Mouse (Mus musculus): ENCODE measurements around the gene Usf3.
A peak's percentile ranks its signal among the peaks of the same experiment; 100 is the strongest.

The Usf3 gene

GRCm38 (mm10) chr16:44173155-44173941 is at the start of gene Usf3:
Gene Usf3, plus strand, starts transcription at chr16:44173246.
- DNase-seq (ENCODE audit: low spot score in 2 of 2): peak in 1 of 2 experiments; percentile 60

- no peak for DNase-seq (ENCODE audit: low spot score in 2 of 2)
These were observed 49.3 kb upstream of the Usf3 start for GRCm38 (mm10) chr16:44123786-44124185.

GRCm38 (mm10) chr16:44124713-44125112 is 48.3 kb upstream of the Usf3 start:
- DNase-seq (ENCODE audit: low spot score in 2 of 2): no peak

DNA sequence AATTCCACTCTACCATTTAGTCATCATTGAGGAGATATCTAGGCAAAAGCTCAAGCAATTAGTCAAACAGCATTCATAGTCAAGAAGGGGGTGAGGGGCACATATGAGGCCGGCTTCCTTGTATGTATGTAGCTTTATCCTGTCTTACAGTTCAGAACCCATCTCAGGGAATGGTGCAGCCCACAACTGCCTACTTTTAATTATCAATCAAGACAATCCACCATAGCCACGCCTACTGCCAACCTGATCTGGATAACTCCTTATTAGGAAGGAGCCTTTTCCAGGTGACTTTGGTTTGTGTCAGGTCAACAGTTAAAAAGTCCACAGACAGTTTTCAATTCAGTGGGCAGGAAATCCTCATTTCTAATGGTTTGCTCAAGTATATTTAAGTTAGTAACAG is 47.6 kb upstream of the Usf3 start:
- DNase-seq (ENCODE audit: low spot score in 2 of 2): no peak

- DNase-seq (ENCODE audit: low spot score in 2 of 2): no peak
These were observed 46.6 kb upstream of the Usf3 start for GRCm38 (mm10) chr16:44126437-44126836.

- DNase-seq (ENCODE audit: low spot score in 2 of 2): no peak
These were observed 40.7 kb upstream of the Usf3 start for GRCm38 (mm10) chr16:44132300-44132699.

GRCm38 (mm10) chr16:44133187-44133586 is 39.9 kb upstream of the Usf3 start:
- no peak for DNase-seq (ENCODE audit: low spot score in 2 of 2)

DNA sequence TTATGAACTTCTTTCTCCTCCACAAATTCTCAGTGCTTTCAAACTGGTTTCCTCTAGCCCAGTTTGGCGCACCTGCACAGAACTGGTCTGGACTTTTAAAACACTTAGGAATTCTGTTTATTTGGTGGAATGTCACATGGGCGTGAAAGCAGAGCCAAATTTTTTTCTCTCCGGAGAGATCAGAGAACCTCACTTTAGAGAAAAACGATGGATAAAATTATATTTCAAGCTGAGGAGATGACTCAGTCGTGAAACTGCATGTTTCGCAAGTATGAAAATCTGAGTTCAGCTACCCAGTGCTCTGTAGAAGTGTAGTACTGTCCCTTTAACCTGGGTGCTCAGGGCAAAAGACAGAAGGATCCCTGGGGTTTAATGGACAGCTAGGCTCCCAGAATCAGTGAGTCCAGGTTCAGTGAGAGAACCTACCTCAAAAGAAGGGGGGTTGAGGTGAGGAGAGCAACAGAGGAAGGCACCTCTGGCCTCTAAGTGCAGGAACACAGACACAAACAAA is 36.5 kb upstream of the Usf3 start:
- no peak for DNase-seq (ENCODE audit: low spot score in 2 of 2)

GRCm38 (mm10) chr16:44138377-44138978 is 34.6 kb upstream of the Usf3 start:
- DNase-seq (ENCODE audit: low spot score in 2 of 2): no peak

- peak; percentile 81 to 83 for DNase-seq (ENCODE audit: low spot score in 2 of 2)
These were observed 34.0 kb upstream of the Usf3 start for GRCm38 (mm10) chr16:44138979-44139535.

GRCm38 (mm10) chr16:44139536-44140185 is 33.4 kb upstream of the Usf3 start, which contains the start of the genes Atp6v1a and Naa50:
Gene Atp6v1a, minus strand, starts transcription at chr16:44139705.
Gene Naa50, plus strand, starts transcription at chr16:44139830.
- peak; percentile 91 to 93 for DNase-seq (ENCODE audit: low spot score in 2 of 2)

DNA sequence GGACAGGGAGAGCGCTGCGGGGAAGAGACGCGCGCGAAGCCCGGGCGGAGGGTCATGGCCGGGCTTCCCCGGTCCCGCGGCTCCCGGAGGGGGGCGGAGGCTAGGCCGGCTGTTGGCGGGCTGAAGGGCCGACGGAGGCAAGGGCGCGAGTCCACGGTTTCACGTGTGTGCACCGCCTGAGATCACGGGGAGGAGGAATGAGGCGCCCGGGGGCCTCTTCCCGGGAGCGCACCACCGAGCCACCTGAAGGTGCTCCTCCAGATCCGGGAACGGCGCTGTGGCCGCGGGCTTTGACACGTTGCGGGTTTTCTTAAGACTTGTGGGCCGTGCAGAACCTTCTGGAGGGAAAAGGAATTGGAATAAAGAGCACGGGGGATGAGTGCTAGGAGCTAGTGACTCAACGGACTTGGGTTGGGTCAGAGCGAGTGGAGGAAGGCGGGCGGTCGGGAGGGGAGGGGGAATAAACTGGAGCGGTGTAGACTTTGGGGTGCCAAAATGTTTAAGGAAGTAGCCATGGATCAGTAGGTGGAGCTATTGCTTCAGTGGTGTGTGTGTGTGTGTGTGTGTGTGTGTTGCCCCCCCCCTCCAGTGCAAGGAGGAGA is 32.8 kb upstream of the Usf3 start:
- DNase-seq (ENCODE audit: low spot score in 2 of 2): peak; percentile 77 to 84

DNA sequence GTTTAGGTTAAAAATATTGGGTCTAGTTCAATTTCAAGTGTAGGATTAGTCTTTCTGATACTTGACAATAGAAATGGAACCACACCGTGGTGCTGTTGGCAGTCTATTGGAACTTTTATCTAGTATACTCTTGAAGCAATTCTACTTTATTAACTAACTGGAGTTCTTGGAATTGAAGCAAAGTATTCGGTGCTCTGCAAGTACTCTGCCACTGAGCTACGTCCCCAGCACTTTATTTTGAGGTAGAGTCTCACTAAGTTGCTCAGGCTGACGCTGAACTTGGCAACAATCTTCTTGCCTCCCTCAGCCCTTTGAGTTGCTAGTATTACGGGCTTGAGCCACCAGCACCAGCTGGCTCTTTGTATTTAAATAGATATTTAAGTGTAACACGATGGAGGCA is 31.6 kb upstream of the Usf3 start:
- DNase-seq (ENCODE audit: low spot score in 2 of 2): no peak

GRCm38 (mm10) chr16:44149002-44149767 is 23.9 kb upstream of the Usf3 start:
- no peak for DNase-seq (ENCODE audit: low spot score in 2 of 2)

DNA sequence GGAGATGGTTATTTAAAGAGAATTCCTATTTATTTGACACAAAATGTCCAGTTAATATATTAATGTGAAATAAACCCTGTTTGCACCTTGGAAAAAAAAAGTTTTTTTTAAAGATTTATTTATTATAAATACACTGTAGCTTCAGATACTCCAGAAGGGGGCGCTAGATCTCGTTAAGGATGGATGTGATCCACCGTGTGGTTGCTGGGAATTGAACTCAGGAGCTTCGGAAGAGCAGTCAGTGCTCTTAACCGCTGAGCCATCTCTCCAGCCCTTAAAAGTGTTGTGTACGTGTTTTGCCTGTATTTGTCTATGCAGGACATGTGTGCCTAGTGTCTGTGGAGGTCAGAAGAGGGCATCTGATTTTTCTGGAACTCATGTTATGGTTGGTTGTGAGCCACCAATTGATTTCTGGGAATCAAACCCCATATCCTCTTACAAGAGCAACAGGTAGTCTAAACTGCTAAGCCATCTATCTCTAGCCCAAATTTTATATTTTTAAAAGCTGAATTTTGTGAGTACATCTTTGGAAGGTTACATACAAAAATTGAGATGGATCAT is 18.5 kb upstream of the Usf3 start:
- DNase-seq (ENCODE audit: low spot score in 2 of 2): no peak

DNA sequence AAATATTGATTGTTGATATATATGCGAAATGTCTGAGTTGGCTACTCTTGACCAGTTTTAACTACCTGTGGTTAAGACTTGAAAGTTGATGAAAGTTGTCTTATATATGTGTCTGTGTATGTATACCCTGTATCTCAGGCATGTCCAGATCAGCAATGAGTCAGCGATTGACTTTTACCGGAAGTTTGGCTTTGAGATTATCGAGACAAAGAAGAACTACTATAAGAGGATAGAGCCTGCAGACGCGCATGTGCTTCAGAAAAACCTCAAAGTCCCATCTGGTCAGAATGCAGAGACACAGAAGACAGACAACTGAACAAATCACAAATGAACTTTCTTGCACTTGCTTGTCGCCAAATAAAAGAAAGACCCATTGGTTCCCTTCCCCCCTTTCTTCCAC is 13.7 kb upstream of the Usf3 start:
- DNase-seq (ENCODE audit: low spot score in 2 of 2): no peak

DNA sequence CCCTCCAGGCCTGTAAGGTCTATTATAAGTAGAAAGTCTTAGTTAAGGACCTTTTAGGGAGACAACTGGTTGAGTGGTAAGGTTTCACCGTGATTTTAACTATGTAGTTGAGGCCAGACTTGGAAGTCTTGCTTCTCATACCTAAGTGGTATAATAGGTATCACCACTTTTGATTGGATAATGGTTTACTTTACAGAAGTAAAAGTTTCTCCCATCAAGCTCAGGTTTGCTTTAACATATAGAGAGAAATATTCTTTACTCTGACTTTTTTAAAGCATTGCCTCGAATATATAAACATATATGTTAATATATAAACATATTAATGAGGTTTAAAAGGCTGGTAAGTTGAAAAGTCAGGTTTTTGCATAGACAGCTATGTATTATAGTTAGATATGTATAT is 9.2 kb upstream of the Usf3 start:
- no peak for DNase-seq (ENCODE audit: low spot score in 2 of 2)

DNA sequence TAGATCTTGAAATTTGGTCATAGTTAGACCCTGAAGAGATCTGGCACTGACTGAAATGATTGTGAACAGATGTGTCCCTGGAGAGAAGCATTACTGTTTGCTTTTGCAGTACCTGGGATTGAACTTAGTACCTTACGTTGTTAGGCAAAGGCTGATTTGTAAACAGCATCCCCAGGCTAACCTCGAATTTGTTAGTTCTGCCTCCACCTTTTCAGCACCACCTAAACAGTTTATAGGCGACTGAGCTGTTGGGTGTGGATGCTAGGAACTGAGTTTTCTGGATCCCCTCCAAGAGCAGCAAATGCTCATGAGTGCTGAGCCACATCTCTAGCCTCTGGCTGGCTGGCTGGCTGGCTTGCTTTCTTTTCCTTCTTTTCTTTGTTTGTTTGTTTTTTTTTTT is 7.9 kb upstream of the Usf3 start:
- no peak for DNase-seq (ENCODE audit: low spot score in 2 of 2)

DNA sequence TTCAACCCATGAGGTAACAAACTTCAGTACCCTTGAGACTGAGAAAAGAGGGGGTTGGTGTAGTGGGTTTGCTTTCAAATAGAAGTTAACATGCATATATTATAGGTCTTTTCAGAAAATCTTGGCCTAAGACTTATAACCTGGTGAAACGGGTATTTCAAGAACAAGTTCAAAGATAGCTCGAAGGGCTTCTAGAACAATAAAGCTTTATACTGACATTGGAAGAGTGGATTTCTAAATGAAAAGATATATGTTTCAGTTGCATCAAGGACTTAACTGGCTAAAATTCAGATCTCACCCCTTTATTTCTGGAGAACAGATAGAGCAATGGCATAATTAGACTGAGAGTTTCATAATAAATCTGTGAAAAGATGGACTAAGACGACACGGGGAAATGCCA is 4.1 kb upstream of the Usf3 start:
- no peak for DNase-seq (ENCODE audit: low spot score in 2 of 2)

GRCm38 (mm10) chr16:44172297-44173154 is 520 bp upstream of the Usf3 start:
- peak; percentile 98 to 99 for DNase-seq (ENCODE audit: low spot score in 2 of 2)

All from urinary bladder, postnatal 4 days (tissue).